Mouse (Mus musculus): Measurements from ENCODE around the gene Dcaf8.

- TF ChIP-seq CTCF (IDR thresholded peaks at IDR 0.05; ENCODE audit: extremely low read depth, insufficient read depth, low read length) (no peak), POLR2A (IDR thresholded peaks at IDR 0.05; ENCODE audit: extremely low read depth, insufficient read depth, low read length) (no peak)
These were observed 38.8 kb downstream of the Dcaf8 start for GRCm38 (mm10) chr1:172186401-172187289.
